Mouse (Mus musculus): ENCODE results near the gene Smim27.
A peak's percentile ranks its signal among the peaks of the same experiment; 100 is the strongest.

The Smim27 gene

DNA sequence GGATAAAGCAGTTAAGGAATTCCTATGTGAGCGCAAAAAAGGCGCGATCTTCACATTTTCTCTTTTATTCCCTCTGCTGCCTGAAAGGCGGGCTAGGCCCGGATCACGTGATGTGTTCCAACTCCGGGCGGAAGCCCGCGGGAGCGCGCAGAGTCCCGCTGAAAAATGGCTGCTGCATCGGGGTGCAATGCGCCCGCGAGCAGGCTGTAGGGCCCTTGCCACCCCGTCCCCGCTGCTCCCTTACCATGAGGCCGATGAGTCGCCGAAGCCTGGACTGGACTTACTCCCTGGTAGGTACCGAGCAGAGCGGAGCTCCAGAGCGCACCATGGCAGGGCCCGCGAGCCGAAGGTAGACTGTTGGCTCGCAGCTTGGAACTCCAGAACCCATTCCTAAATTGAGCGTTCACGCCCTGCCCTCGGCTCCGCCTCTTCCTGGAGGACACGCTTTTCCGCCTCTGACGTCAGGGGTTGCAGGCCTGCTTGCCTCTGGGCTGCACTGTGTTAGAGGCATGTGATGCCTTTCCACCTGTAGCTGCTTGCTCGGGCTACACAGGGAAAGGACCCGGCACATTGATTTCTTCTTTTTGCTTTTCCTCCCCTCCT, at the start of gene Smim27, which contains the start of gene Topors:
Smim27 (plus strand) TSS at position 150 of the 603 bp plus-strand sequence.
Topors (minus strand) TSS at position 421 of the 603 bp plus-strand sequence.
- DNase-seq, result peak; percentile 97

DNA sequence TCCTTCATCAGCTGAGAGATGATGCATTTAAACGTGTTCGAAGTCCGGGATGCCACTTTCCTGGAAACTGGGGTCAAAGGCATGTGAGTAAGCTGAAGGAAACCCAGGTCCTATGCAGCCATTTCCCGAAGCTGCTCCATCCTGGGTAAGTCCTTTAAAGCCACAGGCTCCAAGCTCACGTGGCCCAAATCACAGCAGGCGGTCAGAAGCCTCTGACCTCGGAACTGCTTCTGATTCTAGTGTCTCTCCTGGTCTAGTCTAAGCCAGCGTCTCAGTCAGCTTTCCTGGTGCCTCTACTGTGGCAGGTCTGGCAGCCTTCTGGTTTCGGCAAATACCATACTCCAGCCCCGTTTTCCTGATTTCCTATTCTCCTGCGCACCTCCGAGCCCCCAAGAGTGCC, 48.9 kb upstream of the Smim27 start:
- DNase-seq, result no peak

DNA sequence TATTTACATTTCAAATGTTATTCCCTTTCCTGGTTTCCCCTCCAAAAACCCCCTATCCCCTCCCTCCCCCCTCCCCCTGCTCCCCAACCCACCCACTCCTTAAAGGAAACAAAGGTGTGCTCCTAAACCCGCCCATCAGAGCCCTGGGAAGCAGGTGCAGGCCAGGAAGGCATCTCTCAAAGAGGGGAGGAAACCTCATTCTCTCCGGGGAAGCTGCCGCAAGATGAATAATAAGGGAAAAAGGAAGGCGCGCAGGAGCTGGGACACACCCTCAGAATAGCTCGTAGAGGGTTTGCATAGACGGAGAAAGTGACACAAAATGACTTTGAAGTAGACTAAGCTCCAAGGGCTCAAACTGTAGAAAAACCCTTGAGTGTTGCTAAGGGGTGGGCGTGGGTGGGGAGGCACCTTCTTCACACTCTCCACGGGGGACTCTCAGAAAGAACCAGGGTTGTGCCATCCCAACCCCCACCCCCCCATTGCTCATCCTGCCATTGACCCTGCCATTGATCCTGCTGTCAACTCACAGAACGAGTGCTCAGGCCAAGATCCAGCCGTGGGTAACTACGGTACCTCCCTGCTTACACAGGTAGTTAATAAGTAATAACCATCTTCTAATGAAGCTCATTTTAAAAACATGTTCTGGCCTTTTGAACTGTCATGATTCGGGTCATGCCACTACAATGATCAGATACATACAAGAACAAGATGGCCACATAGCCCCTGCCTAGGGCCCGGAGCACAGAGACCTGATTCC, 48.2 kb upstream of the Smim27 start:
- DNase-seq, result no peak

DNA sequence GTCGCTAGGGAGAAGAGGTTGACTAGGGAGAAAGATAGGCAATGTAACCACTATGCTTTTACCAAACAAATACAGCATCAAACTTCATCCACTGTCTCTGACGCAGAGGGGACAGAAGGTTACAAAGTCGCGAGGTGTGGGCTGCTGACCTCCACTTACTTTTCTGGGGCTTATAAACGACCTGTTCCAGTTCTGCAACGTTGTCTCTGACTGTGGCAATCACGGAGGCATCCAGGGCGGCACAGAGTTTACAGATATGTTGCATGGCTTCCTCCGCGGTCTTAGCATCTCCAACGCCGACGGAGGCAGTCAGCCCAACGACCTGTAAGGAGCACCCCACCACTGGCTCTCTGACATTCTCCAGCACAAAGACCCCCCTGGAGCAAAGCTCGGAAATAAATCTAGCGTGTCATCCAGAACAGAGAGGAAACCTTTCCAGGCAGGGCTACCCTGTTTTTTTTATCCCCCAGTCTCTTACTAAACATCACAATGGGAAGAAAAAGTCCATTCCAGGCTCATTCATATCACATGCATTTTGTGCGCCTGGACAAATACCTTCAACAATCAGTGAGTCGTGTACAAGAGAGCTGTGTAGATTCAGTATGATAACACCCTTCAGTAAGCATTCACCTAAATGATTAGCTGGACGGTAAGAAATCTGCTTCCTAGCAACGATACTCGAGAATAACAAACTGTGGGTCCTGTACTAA, 47.3 kb upstream of the Smim27 start:
- no peak for DNase-seq

DNA sequence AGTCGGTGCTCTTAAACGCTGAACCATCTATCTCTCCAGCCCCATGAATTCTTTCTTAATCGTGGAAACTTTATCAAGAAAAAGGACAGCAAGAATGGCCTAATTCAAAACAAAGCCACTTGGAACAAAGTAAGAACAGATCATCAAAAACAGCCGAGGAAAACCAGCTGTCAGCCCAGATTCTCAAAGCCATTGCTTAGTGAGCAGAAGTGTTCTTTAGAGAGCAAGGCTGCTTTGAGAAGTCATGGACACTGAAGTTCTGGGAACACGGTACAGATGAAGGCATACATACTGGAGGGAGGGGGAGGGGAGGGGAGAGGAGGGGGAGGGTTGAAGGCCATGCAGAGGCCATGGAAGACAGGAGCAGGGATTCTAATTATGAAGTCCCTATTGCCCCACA, 43.3 kb upstream of the Smim27 start:
- DNase-seq, result peak; percentile 44

DNA sequence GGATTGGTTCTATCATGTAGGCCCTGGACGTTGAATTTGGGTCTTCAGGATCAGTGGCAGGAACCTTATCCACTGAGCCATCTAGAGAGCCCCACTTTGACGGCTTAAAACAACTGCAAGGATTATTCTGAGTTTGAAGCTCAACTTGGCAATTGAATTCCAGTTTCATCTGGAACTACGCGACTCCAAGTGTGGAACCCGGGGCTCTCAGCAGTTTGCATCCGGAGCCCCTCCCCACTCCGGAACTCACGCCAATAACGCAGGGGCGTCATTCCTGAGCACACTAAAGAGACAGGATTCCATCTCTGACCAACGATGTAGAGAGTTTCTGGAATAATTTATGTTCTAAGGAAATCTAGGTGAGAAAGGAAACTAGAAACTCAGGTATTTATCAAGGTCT, 42.2 kb upstream of the Smim27 start:
- no peak for DNase-seq

DNA sequence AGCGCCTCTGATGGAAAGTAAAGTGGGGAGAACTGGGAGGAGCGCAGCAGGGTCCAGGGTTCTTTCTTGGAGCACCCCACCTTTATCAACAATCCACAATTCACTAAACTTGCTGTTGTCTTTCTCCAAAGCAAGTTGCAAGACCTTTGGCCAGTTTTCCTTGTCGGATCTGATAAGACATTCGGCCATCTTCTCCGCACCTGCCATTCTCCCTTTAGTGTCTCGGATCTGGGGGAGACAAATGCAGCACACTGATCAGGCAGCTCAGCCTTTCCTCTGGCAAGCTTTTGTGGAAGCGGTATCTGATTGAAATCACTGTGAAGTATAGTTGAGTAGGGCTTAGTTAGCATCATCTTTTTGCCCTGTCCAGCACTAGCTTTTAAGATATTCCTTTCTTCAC, 41.5 kb upstream of the Smim27 start:
- DNase-seq, result no peak

DNA sequence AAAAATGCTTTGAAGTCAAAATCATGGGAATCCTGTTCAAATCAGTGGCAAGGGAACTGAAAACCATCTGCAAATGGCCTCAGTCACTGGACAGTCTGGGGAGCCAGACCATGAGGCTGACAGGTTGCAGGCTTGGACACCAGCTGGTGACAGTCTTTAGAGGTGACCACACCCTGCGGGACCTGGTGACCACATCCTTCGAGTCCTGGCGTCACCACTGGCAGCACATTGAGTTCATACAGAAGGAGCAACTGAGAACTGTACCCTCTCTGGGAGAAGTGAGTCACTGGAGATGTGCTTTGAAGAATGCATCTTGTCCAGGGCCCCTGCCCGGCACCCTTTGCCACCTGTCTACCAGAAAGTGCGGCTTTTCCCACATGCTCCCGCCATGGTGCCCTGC, 39.7 kb upstream of the Smim27 start:
- DNase-seq, result no peak

DNA sequence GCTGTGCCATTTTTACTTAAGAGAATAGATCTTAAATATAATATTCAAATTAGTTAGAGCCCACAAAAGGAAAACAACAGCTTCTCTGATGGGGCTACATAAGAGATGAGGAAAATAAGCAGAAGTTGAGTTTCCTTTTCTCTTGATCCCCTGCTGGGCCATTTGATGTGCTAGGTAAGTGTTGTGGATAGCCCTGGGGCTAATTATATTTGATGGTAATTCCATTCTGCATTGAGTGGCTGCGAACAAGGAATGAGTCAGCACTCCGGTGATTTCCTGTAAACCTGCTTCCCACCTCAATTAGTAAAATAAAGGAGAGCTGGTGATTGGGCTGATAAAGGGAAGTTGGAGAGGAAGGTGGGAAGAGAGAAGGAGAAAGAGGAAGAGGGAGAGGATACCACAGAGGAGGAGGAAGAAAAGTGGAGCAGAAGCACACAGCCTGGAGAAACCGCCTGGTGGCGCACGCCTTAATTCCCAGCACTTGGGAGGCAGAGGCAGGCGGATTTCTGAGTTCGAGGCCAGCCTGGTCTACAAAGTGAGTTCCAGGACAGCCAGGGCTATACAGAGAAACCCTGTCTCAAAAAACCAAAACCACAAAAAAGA, 36.2 kb upstream of the Smim27 start:
- no peak for DNase-seq

DNA sequence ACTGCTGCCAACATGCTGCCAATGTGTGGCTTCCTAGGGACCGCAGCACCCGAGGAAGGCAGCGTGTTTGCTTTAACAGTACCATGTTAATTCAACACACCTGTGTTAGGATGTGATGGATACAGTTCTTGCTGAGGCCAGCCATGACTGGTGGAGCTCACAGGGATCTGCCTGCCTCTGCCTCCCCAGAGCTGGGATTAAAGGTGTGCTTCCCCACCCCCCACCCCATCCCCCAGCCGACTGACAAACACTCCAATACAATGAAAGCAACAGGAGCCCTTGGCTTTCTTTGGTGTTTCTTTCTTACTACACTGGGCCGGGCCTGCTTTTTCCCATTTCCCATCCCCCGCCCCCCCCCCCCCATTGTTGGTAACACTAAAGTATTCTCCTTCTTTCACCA, 35.1 kb upstream of the Smim27 start:
- DNase-seq, result no peak

DNA sequence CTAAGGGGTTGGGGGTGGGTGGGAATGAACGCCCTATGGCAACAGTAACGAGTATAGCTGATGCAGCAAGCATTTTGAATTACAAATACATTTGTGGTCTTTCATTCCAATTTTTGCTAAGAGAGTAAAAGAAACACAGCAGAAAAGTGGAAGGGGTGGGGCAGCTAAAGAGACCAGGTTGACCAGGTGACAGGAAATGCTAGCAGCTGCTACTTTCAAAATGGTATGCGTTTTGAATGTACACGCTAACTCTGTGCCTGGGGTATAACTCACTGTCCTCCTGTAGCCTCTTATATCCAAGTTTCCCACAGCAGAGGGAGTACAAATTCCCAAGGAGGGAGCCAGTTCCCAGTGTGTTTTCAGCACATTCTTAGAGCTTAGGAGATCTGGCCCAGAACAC, 32.5 kb upstream of the Smim27 start:
- DNase-seq, result no peak

DNA sequence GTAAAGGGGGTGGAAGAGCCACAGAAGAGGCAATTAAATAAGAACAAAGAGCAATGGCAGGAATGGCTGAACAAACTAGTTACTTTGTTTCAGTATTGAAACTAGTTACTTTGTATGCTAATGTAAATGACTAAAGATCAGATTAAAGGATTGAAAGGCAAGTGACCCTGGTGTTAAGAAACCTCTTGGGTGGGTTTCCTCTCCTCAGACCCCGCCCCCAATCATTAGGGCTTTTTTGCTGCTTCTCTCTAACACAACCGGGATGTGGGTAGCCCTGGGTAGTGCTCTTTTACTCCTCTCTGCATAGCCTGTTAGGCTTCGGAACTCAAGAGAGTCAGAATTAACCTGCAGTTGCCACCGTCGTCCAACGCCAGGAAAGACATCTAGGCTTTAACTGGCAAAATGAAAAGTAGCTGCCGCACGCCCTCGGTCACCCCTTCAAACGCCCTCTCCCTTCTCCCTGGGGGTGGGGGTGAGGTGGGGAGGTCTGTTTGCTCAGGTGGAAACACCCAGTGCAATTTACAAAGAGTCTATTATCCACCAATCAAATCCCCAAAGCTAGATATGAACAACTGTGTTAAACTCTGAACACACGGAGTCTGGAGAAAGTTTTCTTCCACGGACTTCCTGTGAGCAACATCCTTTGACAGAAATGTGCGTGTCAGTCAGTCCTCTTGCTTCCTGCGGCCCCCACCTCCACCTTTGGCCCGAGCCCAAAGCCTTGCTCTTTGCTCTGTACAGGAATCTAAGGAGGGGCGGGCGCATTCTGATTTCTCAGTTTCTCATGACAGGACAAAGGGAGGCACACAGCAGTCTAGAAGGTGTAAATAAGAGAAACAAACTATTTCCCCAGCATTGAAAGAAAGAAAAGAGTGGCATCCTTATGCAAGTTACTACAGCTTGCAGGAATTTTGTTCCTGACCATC, 30.6 kb upstream of the Smim27 start:
- DNase-seq, result peak; percentile 88

DNA sequence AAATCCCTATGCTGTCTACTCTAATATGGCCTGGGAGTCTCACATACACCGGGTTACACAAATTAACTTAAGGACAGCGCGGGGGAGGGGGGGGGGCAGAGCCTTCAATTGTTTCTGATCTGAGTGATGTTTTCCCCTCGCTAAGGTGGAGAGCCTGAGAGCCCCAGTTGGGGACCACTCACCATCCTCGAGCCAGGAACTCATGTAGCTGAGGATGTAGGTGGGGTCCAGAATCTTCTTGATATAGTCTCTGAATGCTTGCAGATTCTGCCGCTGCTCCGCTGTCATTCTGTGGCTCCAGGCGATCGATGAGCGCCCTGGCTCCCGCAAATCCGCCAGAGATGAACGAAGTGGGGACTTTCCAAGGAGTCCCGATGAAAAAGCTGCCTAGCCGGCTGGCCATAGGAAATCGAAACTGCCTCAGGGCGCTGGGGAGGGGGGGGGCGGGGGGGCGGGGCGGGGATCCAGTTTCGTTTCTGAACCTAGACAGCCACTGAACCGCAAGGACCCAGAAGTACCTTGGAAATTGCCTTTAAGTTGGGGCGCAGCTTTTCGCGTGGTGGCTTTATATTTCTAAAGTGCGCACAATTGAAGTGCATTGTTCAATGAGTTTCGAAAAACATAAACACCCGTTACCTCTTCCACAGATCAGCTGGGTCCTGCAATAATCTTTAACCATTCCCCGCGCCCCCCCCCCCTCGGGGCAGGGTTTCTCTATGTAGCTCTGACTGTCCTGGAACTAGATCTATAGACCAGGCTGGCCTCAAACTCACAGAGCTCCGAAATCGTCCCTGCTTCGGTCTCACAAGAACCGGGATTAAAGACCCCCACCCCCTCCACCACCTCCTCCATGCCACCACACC, 29.7 kb upstream of the Smim27 start, which contains the start of gene Ddx58:
Ddx58 (minus strand) TSS at position 420 of the 863 bp plus-strand sequence.
- peak; percentile 49 for DNase-seq

DNA sequence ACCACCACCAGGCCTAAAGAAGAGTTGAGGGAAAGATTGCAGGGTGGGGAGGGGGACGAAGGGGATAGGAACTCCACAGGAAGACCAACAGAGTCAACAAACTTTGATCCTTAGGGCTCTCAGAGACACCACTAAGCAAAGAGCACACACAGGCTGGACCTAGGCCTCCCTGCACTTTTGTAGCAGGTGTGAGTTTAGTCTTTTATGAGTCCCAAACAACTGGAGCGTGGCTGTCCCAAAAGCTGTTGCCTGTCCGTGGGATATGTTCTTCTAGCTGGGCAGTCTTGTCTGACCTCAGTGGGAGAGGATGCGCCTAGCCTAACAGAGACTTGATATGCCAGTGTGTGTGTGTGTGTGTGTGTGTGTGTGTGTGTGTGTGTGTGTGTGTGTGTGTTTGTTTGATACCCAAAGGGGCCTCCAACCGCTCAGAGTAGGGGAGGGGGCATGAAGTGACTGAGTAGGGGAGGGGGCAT, 29.1 kb upstream of the Smim27 start:
- no peak for DNase-seq

DNA sequence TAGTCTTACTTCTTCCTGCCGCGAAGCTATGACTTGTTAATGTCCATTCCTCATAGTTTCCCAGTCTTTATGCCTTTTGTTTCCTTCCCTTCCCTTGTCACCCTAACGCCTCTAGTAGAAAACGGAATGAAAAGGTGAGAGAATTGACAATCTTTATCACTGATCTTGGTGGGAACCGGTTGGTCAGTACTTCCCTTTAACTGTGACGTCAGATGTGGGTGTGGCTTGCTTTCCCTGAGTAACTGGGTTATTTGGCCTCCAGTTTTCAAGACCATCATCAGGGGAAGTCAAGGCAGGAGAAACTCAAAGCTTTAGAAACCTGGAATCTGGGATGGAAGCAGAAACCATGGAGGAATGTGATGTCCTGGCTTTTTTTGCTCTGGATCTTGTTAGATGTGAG, 27.5 kb upstream of the Smim27 start:
- DNase-seq, result no peak

DNA sequence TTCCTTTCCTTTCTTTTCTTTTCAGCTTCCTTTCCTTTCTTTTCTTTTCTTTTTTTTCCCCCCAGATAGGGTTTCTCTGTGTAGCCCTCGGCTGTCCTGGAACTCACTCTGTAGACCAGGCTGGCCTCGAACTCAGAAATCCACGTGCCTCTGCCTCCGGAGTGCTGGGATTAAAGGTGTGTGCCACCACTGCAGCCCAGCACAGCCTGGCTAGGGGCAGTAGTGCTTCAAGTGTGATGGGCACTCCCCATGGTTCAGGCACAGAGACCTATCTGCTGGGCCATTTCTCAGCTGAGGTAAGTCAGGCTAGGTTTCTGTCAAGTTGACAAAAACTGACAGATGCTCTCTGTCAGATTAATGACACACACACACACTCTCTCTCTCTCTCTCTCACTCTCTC, 26.4 kb upstream of the Smim27 start:
- no peak for DNase-seq

DNA sequence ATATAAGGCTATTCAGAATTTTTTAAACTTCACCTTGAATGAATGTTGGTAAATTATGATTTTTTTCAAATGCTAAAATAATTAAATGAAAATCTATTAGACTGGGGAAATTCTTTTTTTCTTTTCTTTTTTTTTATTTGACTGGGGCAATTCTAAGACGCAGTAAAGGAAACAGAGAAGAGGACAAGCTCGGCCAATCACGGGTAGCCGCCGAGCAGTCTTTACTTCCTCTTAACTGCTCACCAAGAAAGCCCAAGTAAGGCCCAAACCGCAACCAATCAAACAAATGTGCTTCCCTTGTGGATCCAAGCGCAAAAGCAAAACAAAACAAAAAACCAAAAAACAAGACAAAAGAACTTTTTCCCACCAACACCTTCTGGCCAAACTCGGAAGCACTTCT, 25.3 kb upstream of the Smim27 start:
- no peak for DNase-seq

DNA sequence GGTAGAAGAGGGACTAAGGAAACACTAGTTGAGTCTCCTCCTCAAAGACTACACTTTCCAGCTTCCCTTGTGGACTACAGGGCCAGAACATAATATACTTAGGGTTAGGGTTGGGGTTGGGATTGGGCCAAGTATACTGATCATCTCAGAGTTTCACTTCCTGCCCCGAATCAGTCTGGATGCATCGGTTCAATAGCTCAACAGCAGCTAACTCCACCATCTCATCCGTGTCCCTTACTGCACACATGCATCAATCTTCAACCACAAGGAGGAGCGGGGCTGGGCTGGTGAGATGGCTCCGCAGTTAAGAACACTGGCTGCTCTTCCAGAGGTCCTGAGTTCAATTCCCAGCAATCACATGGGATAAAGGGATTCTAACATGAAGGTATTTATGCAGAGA, 18.4 kb upstream of the Smim27 start:
- DNase-seq, result no peak

DNA sequence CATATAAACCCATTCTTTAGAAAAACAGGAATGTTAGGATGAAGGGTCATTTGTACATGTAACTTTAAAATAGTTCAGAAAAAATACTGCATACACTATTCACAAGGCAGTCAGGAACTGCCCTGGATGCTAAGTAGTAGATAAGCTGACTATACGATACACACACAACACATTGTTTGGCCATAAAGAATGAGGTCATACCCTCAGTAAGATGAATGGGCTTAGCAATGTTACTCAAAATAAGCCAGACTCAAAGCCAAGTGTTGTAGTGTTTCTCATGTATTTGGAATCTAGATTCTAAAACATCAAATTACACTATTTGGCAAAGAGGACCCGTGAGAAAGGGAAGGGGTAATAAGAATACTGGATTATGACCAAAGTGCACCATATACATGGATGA, 15.6 kb upstream of the Smim27 start:
- DNase-seq, result no peak

DNA sequence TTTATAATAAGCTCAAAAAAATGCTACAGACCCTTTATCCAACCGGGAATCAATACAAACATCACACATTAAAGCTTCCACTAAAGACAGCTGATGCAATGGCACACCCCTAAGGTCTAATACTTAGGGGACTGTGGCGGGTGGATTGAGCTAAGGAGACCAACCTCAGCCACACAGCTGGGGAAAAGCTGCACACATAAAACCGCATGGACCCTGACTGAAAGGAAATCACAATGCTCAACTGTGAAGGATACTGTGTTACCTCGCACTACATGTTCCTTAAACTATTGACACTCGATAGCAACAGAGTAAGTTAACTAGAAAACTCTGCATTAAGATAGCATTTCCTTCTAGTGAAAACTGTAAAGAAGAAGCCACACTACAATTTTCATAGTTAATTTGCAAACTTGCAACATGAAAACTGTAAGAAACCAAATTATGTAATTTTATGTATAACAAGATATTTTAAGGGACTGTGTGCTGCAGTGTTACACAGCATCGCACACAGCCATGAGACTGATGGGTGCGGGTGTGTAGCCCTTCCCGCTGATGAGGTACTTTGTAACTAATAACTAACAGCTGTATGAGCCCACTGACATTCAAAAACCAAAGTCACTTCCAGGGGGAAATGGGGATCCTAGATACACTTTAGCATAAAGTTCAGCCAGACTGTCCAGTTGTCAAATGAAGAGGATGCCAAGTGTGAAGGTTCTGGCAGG, 14.8 kb upstream of the Smim27 start:
- DNase-seq, result no peak

DNA sequence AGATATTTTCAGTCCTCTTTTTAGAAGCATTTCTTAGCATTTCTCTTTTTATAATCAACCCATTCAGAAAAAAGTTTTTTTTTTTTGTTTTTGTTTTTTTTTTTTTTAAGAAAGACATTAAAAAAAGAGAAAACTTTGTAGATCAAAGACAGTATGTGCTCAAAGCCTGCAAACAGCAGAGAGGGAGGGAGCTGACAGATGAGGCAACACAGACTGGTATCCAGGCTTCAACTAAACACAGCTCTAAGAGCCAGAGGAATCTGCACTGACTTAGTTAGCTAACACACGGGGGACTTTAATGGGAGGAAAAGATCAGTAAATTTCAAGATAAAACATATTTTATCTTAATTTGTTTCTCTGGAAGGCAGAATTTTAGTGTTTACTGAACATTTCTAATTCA, 5.1 kb upstream of the Smim27 start:
- no peak for DNase-seq

Data from kidney, postnatal 10 days (tissue).